Mouse (Mus musculus): ENCODE measurements around the gene D17Wsu92e. TPM values are rescaled to one million over a fixed set of nuclear protein-coding genes. Genes with fewer than 3 reads are reported as not detected.
A peak's percentile ranks its signal among the peaks of the same experiment; 100 is the strongest.

The D17Wsu92e gene
- polyA plus RNA-seq, 1 experiment from 2014 or later = 11.4 TPM

DNA sequence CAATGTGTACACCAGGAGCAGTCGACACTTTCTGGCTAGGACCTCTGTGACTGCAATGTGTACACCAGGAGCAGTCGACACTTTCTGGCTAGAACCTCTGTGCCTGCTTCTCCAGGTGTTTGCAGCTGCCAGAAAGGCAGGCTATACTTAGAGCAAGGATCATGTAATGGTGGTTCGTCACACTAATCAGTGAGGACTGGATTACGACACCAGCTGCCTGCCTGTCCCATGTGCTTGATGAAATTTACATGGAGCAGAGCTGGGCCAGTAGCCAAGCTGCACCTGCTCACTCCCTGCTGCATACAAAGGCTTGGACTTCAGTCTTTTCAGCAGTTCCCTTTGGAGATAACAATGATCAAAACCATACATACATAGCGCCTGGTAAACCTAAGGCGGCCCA, 23.7 kb downstream of the D17Wsu92e start:
- Histone ChIP-seq H3K27ac (peak overlapping the region; percentile 79), H3K27me3 (replicated peaks) (no peaks in the 10 kb centered on the region), H3K4me2 (peak overlapping the region; percentile 19), H3K9me3 (no peaks in the 10 kb centered on the region), H3K36me3 (replicated peaks) (no peaks in the 10 kb centered on the region), H3K9ac (peak overlapping the region; percentile 15; the same call in 1 of the 2 replicates), H3K4me1 (peaks cover 37% of the 10 kb centered on the region), H3K4me3 (no peak overlapping the region)
- peak; percentile 84 for ATAC-seq (replicated peaks)
- 18% methylated on average over 6 of the region's 6 CpGs for WGBS

DNA sequence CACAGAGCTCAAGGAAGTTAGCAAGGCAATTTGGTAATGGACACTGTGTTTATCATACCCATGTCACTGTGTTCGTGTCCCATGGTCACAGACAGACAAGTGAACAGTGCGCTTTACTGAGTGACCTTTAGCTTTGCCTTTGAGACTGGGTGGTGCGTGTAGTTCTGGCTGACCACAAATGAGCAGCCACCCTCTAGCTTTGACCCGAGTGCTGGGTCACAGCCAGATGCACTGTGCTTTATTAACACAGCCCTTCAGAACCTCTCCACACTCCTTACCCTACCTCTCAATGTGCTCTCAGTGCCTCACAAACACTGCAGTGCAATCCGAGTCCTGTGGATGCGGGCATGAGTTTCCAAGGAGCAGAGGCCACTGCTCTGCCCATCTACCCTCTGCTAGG, 27.3 kb downstream of the D17Wsu92e start:
- H3K4me2 ChIP-seq = no peak overlapping the region
- H3K4me1 ChIP-seq = peaks cover 21% of the 10 kb centered on the region
- WGBS = 92% methylated on average over 6 of the region's 6 CpGs

DNA sequence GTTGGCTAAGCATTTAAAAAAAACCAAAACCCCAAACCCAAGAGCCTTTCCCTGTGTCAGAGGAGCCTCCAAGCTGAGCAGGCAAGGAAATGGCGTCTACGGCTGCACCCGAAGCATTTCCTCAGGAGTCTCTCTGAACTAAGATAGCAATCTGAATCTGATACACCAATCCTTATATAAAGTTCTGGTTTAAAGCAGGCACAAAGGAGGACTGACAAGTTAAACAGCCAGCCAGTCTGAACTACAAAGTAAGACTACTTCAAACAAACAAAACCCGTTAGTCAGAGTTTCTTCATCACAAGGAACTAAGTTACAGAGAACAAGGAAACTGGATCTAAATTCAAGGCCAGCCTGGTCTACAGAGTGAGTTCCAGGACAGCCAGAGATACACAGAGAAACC, 27.9 kb downstream of the D17Wsu92e start:
- Histone ChIP-seq H3K36me3 (replicated peaks) (no peaks in the 10 kb centered on the region), H3K4me3 (no peak overlapping the region), H3K27me3 (replicated peaks) (no peaks in the 10 kb centered on the region), H3K4me2 (no peak overlapping the region), H3K4me1 (peaks cover 15% of the 10 kb centered on the region), H3K9me3 (no peaks in the 10 kb centered on the region), H3K9ac (no peak overlapping the region), H3K27ac (no peak overlapping the region)
- WGBS = 88% methylated on average over 4 of the region's 4 CpGs
- no peak for ATAC-seq (replicated peaks)

More for the DNA sequence above, 27.3 kb downstream of the D17Wsu92e start:
- H3K4me3 ChIP-seq = no peak overlapping the region
- H3K27me3 ChIP-seq (replicated peaks) = no peaks in the 10 kb centered on the region
- no peak for ATAC-seq (replicated peaks)
- no peak overlapping the region for H3K9ac ChIP-seq
- H3K9me3 ChIP-seq = no peaks in the 10 kb centered on the region
- no peak overlapping the region for H3K27ac ChIP-seq
- H3K36me3 ChIP-seq (replicated peaks) = no peaks in the 10 kb centered on the region

DNA sequence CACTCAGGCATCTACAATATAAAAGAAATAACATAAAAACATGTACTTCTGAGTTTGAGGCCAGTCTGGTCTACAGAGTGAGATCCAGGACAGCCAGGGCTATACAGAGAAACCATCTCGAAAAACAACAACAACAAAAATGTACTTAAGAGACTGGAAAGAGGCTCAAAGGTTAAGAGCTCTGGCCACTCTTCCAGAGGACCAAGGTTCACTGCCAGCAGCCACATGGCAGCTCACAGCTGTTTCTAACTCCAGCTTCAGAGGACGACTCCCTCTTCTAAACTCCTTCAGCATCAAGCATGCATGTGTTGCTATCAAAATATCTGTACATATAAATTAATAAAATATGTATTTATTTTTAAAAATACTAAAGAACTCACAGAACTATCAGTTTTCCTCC, 28.9 kb downstream of the D17Wsu92e start:
- H3K9ac ChIP-seq = no peak overlapping the region
- WGBS = 92% methylated on average over 2 of the region's 2 CpGs
- H3K27ac ChIP-seq = no peak overlapping the region
- no peak overlapping the region for H3K4me2 ChIP-seq
- peaks cover 5% of the 10 kb centered on the region for H3K4me1 ChIP-seq
- no peaks in the 10 kb centered on the region for H3K27me3 ChIP-seq (replicated peaks)
- no peaks in the 10 kb centered on the region for H3K9me3 ChIP-seq
- no peak for ATAC-seq (replicated peaks)
- H3K36me3 ChIP-seq (replicated peaks) = no peaks in the 10 kb centered on the region
- no peak overlapping the region for H3K4me3 ChIP-seq

DNA sequence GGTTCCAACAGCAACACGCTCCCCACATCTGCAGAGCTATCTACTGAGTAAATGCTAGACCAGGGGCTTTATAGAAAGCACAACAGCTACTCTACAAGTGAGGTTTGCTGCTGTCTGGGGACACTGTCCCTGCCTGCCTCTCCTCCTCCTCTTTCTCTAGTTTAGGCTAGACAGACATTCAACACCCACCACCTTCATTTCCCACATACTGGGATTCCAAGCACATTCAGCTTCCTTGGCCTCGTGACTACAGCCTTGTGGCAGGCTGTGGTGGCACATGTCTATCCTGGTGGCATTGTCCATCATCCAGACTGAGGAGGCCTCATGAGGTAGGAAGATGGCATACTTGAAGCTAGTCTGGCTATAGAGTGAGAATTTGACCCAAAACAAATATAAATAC, 29.5 kb downstream of the D17Wsu92e start:
- ATAC-seq (replicated peaks) = no peak
- Histone ChIP-seq H3K4me1 (no peaks in the 10 kb centered on the region; the same call in 1 of the 2 replicates), H3K4me3 (no peak overlapping the region), H3K9ac (no peak overlapping the region), H3K36me3 (replicated peaks) (peaks cover under 1% of the 10 kb centered on the region; the same call in 1 of the 2 replicates), H3K4me2 (no peak overlapping the region), H3K9me3 (no peaks in the 10 kb centered on the region), H3K27ac (no peak overlapping the region), H3K27me3 (replicated peaks) (no peaks in the 10 kb centered on the region)
- 79% methylated on average over 2 of the region's 2 CpGs for WGBS

DNA sequence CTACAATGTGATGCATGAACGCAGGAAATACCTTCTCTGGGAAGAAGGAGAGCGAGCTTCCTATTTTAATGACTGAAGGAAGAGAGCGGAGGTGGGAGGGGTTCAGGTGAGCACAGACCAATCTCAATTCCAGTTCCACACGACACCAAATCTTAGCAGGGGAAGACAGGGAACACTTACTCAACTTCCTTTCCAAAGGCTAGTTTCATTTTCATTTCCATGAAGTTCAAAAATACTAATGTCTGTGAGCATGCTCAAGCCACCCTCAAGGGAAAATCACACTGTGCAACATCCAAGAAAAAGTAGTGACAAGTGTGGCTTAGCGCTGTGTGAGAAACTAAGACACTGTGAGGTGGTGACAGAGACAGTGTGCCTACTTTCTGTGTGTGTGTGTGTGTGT, 30.4 kb downstream of the D17Wsu92e start:
- Histone ChIP-seq H3K4me3 (no peak overlapping the region), H3K9ac (no peak overlapping the region), H3K9me3 (no peaks in the 10 kb centered on the region), H3K36me3 (replicated peaks) (peaks cover 4% of the 10 kb centered on the region; the same call in 1 of the 2 replicates), H3K4me1 (no peaks in the 10 kb centered on the region; the same call in 1 of the 2 replicates), H3K27me3 (replicated peaks) (no peaks in the 10 kb centered on the region), H3K4me2 (no peak overlapping the region), H3K27ac (no peak overlapping the region)
- ATAC-seq (replicated peaks) = no peak
- WGBS = 92% methylated on average over 5 of the region's 5 CpGs

DNA sequence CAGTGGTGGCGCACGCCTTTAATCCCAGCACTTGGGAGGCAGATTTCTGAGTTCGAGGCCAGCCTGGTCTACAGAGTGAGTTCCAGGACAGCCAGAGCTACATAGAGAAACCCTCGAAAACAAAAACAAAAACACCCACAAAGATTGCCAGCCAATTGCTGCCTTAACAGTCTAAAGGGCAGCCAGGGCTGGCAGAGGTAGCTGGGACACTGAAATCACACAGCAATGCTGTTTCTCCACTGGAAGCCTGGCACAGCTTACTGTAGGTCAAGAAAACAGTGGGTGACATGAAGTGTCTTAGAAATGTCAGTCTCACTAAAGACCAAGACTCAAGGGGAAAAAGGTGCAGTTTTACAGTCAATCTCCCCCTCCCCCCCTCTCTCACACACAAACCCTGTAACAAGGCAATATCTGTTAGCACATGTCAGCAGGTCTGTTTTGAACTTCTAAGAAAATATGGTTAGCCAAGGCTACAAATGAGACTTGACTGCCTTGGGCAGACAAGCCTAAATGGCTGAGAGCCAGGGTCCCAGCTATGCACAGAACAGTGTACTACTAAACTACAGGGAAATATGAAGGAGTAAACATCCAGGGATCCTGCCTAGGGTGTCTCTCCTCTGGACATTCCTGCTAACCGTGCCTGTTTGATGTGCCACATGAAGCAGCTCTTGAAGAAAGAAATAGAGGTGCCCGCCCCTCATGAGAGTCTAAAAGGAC, 31.8 kb downstream of the D17Wsu92e start:
- Histone ChIP-seq H3K4me3 (no peak overlapping the region), H3K36me3 (replicated peaks) (peaks cover 4% of the 10 kb centered on the region; the same call in 1 of the 2 replicates), H3K9ac (no peak overlapping the region), H3K27ac (no peak overlapping the region), H3K4me1 (no peaks in the 10 kb centered on the region; the same call in 1 of the 2 replicates), H3K4me2 (no peak overlapping the region), H3K27me3 (replicated peaks) (no peaks in the 10 kb centered on the region), H3K9me3 (no peaks in the 10 kb centered on the region)
- 93% methylated on average over 6 of the region's 6 CpGs for WGBS
- no peak for ATAC-seq (replicated peaks)

DNA sequence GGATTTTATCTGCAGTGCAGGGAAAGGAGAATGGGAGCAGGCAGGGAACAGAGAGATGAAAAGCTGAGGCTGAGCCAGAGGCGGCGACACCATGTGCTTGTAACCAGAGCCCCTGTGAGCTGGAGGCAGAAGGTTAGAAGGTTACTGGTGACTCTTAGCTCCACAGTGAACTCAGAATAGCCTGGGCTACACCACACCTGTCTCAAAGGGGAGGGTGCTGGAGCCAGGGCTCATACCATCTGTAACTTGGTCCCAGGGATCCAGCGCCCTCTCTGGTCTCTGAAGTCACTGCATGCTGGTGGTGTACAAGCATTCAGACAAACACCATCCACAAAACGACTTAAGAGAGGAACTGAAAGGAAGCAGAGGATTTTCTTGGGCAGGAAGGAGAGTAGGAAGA, 36.9 kb downstream of the D17Wsu92e start:
- no peaks in the 10 kb centered on the region for H3K9me3 ChIP-seq
- no peaks in the 10 kb centered on the region for H3K4me1 ChIP-seq
- no peak for ATAC-seq (replicated peaks)
- H3K27me3 ChIP-seq (replicated peaks) = no peaks in the 10 kb centered on the region
- 82% methylated on average over 4 of the region's 4 CpGs for WGBS
- H3K9ac ChIP-seq = no peak overlapping the region
- peaks cover 4% of the 10 kb centered on the region; the same call in 1 of the 2 replicates for H3K36me3 ChIP-seq (replicated peaks)
- no peak overlapping the region for H3K4me2 ChIP-seq
- H3K4me3 ChIP-seq = no peak overlapping the region
- no peak overlapping the region for H3K27ac ChIP-seq

DNA sequence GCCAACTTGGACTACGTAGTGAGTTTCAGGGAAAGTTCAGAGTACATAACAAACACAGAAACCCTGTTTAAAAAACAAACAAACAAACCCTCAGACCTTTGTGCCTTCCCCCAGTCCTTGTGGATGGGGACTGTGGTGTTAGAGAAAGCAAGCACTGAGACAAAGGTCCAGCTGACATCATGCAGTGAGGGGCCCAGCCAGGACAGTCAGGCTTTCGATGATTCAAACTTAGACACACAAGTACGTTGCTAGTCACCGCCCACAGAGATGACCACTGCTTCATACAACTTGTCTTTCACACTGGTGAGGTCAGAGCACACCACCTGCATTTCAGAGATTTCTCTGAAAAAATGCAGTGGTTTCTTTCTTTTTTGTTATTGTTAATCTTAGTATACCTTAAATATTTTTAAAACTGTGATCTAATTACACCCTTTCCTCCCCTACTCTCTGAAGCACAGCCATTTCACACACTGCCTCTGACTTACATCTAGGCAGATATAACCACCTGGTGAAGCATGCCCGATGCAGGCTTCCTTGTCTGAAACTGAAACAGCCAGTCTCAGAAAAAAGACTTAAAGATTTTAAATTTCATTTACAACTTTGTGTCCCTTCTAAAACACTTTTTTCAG, 39.3 kb downstream of the D17Wsu92e start:
- H3K9ac ChIP-seq = no peak overlapping the region
- H3K27me3 ChIP-seq (replicated peaks) = no peaks in the 10 kb centered on the region
- ATAC-seq (replicated peaks) = no peak
- peaks cover 4% of the 10 kb centered on the region; the same call in 1 of the 2 replicates for H3K36me3 ChIP-seq (replicated peaks)
- no peak overlapping the region for H3K4me2 ChIP-seq
- H3K27ac ChIP-seq = no peak overlapping the region
- no peaks in the 10 kb centered on the region for H3K4me1 ChIP-seq
- no peaks in the 10 kb centered on the region for H3K9me3 ChIP-seq
- 79% methylated on average over 5 of the region's 5 CpGs for WGBS
- no peak overlapping the region for H3K4me3 ChIP-seq

DNA sequence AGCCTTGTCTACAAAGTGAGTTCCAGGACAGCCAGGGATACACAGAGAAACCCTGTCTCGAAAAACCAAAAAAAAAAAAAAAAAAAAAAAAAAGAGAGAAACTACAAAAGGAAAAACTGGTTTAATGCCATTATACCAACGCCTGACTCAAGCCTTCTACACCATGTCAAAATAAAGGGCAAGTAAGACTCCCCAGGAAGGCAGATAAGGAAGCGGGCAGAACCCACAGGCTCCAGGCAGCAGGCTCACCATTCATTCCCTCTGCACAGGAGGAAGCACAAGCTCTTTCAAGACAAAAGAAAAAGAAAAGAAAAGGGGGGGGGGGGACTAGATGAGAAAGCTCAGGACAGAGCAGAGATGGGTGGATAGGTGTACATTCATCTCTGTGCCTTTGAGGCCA, 40.7 kb downstream of the D17Wsu92e start:
- H3K27ac ChIP-seq = no peak overlapping the region
- H3K4me1 ChIP-seq = no peaks in the 10 kb centered on the region
- H3K4me2 ChIP-seq = no peak overlapping the region
- no peak for ATAC-seq (replicated peaks)
- 53% methylated on average over 3 of the region's 3 CpGs for WGBS
- H3K4me3 ChIP-seq = no peak overlapping the region
- H3K27me3 ChIP-seq (replicated peaks) = no peaks in the 10 kb centered on the region
- no peaks in the 10 kb centered on the region for H3K9me3 ChIP-seq
- no peak overlapping the region for H3K9ac ChIP-seq
- no peaks in the 10 kb centered on the region for H3K36me3 ChIP-seq (replicated peaks)

DNA sequence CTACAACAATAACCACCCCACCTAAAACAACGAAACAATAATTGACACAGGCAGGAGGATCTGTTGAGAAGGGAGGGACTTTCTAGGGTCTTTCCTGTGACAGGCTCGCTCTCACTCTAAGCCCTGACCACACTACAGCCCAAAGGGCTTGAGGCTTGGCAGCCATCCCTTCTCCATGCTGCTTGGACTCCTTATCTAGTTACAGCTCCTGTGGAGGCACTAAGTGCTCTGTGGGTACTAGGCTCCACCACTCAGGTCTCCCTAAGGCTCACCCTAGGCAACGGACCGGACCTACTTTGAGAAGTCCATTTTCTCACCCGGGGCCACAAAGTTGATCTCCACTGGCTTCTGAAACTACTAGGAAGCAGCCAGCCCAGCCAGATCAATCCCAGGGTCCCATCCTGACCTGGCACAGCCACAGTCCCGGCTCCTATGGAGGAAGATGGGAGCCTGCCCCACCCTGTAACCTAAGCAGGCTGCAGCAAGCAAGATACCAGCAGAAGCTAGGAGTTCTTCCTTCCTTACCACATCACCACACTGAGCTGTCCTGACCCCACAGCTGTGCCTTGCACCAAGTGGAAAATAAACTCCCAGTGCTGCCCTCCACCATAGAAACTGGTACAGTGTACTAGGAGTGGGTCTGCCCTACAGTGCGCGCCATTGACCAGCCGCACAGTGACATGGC, 41.6 kb downstream of the D17Wsu92e start:
- Histone ChIP-seq H3K27me3 (replicated peaks) (no peaks in the 10 kb centered on the region), H3K4me2 (no peak overlapping the region), H3K9ac (no peak overlapping the region), H3K4me3 (no peak overlapping the region), H3K9me3 (no peaks in the 10 kb centered on the region), H3K4me1 (no peaks in the 10 kb centered on the region), H3K27ac (no peak overlapping the region), H3K36me3 (replicated peaks) (no peaks in the 10 kb centered on the region)
- WGBS = 96% methylated on average over 9 of the region's 9 CpGs
- ATAC-seq (replicated peaks) = no peak

DNA sequence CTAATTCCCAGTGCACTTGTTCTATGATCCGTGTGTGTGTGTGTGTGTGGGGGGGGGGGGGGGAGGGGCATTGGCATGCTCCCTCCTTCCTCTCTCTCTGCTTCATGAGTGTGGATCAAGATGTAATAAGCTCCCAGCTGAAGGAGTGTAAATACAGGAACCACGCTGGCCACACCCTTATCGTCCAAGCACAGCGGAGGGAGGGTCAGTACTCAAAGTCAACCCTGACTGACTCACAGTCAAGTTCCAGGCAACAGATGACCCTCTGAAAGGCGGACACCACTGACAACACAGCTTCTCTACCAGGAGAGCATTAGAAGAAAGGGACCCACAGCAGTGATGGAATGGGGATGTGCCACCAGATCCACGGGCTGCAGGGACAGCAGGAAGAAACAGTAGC, 42.6 kb downstream of the D17Wsu92e start:
- Histone ChIP-seq H3K9ac (no peak overlapping the region), H3K4me1 (no peaks in the 10 kb centered on the region), H3K36me3 (replicated peaks) (no peaks in the 10 kb centered on the region), H3K4me3 (no peak overlapping the region), H3K27ac (no peak overlapping the region), H3K4me2 (no peak overlapping the region), H3K27me3 (replicated peaks) (no peaks in the 10 kb centered on the region), H3K9me3 (no peaks in the 10 kb centered on the region)
- no peak for ATAC-seq (replicated peaks)
- 85% methylated on average over 6 of the region's 6 CpGs for WGBS

Measured in midbrain, embryonic 15.5 days (tissue).